Mouse (Mus musculus) neural tube, embryonic 13.5 days (tissue): Measurements from ENCODE around the gene Sh2d3c. TPM values are rescaled to one million over a fixed set of nuclear protein-coding genes. Genes with fewer than 3 reads are reported as not detected.
A peak's percentile ranks its signal among the peaks of the same experiment; 100 is the strongest.

Experiments used
- ATAC-seq: fragments of 200-750 bp; cut with Nextera tagmentation; 2 replicates; pipeline ENCODE4 v1.8.0; 2017; ENCODE audit warnings: low read depth, mild to moderate bottlenecking, moderate TSS enrichment, moderate library complexity
- H3K27ac ChIP-seq: fragments of 300-500 bp; sonication (generic); replicated peaks from 2 replicates; pipeline ENCODE4 v1.5.1; 2015; ENCODE audit warnings: moderate library complexity, mild to moderate bottlenecking, inconsistent platforms
- H3K27me3 ChIP-seq: fragments of 300-500 bp; sonication (generic); 2 replicates; pipeline ENCODE4 v1.6.1; 2015; ENCODE audit warnings: mild to moderate bottlenecking, inconsistent platforms
- H3K36me3 ChIP-seq: fragments of 300-500 bp; sonication (generic); 2 replicates; pipeline ENCODE4 v1.6.1; 2015; ENCODE audit warnings: mild to moderate bottlenecking, inconsistent platforms
- H3K4me1 ChIP-seq: fragments of 300-500 bp; sonication (generic); replicated peaks from 2 replicates; pipeline ENCODE4 v1.6.1; 2015; ENCODE audit warnings: inconsistent platforms
- H3K4me2 ChIP-seq: fragments of 300-500 bp; sonication (generic); 2 replicates; pipeline ENCODE4 v1.6.1; 2015; ENCODE audit warnings: inconsistent platforms, mild to moderate bottlenecking, moderate library complexity
- H3K4me3 ChIP-seq: fragments of 300-500 bp; sonication (generic); 2 replicates; pipeline ENCODE4 v1.5.1; 2015; ENCODE audit warnings: mild to moderate bottlenecking, inconsistent platforms
- H3K9ac ChIP-seq: fragments of 300-500 bp; sonication (generic); 2 replicates; pipeline ENCODE4 v1.6.1; 2015; ENCODE audit warnings: moderate library complexity, mild to moderate bottlenecking, inconsistent platforms
- H3K9me3 ChIP-seq: fragments of 300-500 bp; sonication (generic); 2 replicates; pipeline ENCODE4 v1.6.1; 2016; ENCODE audit warnings: inconsistent platforms
- WGBS: fragments of 180-500 bp; shearing (Covaris S2); methylation state at CpG from one replicate; pipeline ENCODE4 v1.1.7; 2015; 5-methylcytosine and 5-hydroxymethylcytosine counted together
- polyA plus RNA-seq: library from polyadenylated mRNA; unstranded; fragments of >200 nt; fragmentation: Nextera tagmentation; extraction: Ambion mirVana; gene quantifications from 2 replicates; pipeline ENCODE4 v1.2.1, GENCODE M21; 2015

Gene Sh2d3c
- polyA plus RNA-seq, 1 experiment from 2014 or later: 51.4 TPM

GRCm38 (mm10) chr2:32684681-32685428 lies 36.0 kb upstream of the Sh2d3c start:
- 92% methylated on average over 15 of the region's 15 CpGs for WGBS
- no peak for ATAC-seq
- Histone ChIP-seq H3K9ac (no peak overlapping the region), H3K27ac (no peak overlapping the region; the same call in 1 of the 2 replicates), H3K9me3 (no peaks in the 10 kb centered on the region), H3K4me3 (no peak overlapping the region), H3K4me2 (no peak overlapping the region), H3K27me3 (no peaks in the 10 kb centered on the region), H3K36me3 (peaks cover 57% of the 10 kb centered on the region), H3K4me1 (peaks cover 16% of the 10 kb centered on the region)

GRCm38 (mm10) chr2:32685807-32686206 lies 35.0 kb upstream of the Sh2d3c start:
- no peak for ATAC-seq
- no peak overlapping the region for H3K27ac ChIP-seq
- peaks cover 6% of the 10 kb centered on the region for H3K4me1 ChIP-seq
- no peak overlapping the region for H3K4me2 ChIP-seq
- no peak overlapping the region for H3K4me3 ChIP-seq
- WGBS: 93% methylated on average over 3 of the region's 3 CpGs
- H3K36me3 ChIP-seq: peaks cover 57% of the 10 kb centered on the region
- no peak overlapping the region for H3K9ac ChIP-seq
- H3K27me3 ChIP-seq: no peaks in the 10 kb centered on the region
- H3K9me3 ChIP-seq: no peaks in the 10 kb centered on the region

GRCm38 (mm10) chr2:32686640-32687039 lies 34.2 kb upstream of the Sh2d3c start:
- H3K4me3 ChIP-seq: no peak overlapping the region
- no peak overlapping the region for H3K9ac ChIP-seq
- H3K4me2 ChIP-seq: no peak overlapping the region
- H3K36me3 ChIP-seq: peaks cover 57% of the 10 kb centered on the region
- no peak overlapping the region for H3K27ac ChIP-seq
- no peaks in the 10 kb centered on the region for H3K9me3 ChIP-seq
- H3K27me3 ChIP-seq: no peaks in the 10 kb centered on the region
- peaks cover 5% of the 10 kb centered on the region for H3K4me1 ChIP-seq
- 92% methylated on average over 6 of the region's 6 CpGs for WGBS
- ATAC-seq: no peak

- Histone ChIP-seq H3K9ac (no peak overlapping the region), H3K27me3 (no peaks in the 10 kb centered on the region), H3K4me1 (peaks cover 2% of the 10 kb centered on the region), H3K4me2 (no peak overlapping the region), H3K4me3 (no peak overlapping the region), H3K27ac (no peak overlapping the region), H3K9me3 (no peaks in the 10 kb centered on the region), H3K36me3 (peaks cover 50% of the 10 kb centered on the region)
- no peak for ATAC-seq
- 93% methylated on average over 8 of the region's 8 CpGs for WGBS
Observed at GRCm38 (mm10) chr2:32687562-32687961, 33.3 kb upstream of the Sh2d3c start.

GRCm38 (mm10) chr2:32689420-32689819 lies 31.4 kb upstream of the Sh2d3c start:
- ATAC-seq: no peak
- H3K36me3 ChIP-seq: peaks cover 31% of the 10 kb centered on the region
- H3K27ac ChIP-seq: 0 out of 2 replicates have a peak overlapping the region, but pooled peaks have one; percentile 40
- H3K27me3 ChIP-seq: no peaks in the 10 kb centered on the region
- H3K9me3 ChIP-seq: no peaks in the 10 kb centered on the region
- peaks cover 15% of the 10 kb centered on the region for H3K4me1 ChIP-seq
- H3K4me2 ChIP-seq: no peak overlapping the region
- H3K4me3 ChIP-seq: no peak overlapping the region
- WGBS: 25% methylated on average over 5 of the region's 5 CpGs
- no peak overlapping the region for H3K9ac ChIP-seq

GRCm38 (mm10) chr2:32691041-32691440 lies 29.8 kb upstream of the Sh2d3c start:
- Histone ChIP-seq H3K27me3 (no peaks in the 10 kb centered on the region), H3K4me3 (no peak overlapping the region), H3K9me3 (no peaks in the 10 kb centered on the region), H3K4me1 (peaks cover 18% of the 10 kb centered on the region), H3K9ac (peak overlapping the region; percentile 38; the same call in 1 of the 2 replicates), H3K36me3 (peaks cover 15% of the 10 kb centered on the region), H3K27ac (no peak overlapping the region), H3K4me2 (no peak overlapping the region)
- WGBS: 90% methylated on average over 11 of the region's 11 CpGs
- no peak for ATAC-seq

- whole genome bisulfite sequencing: 94% methylated on average over 14 of the region's 14 CpGs
- peak overlapping the region; percentile 84; the same call in 1 of the 2 replicates for H3K4me2 ChIP-seq
- no peak for ATAC-seq
Observed at GRCm38 (mm10) chr2:32692496-32692895, 28.4 kb upstream of the Sh2d3c start.

GRCm38 (mm10) chr2:32693282-32693681 lies 27.6 kb upstream of the Sh2d3c start:
- peak overlapping the region; percentile 86 for H3K27ac ChIP-seq
- WGBS: 13% methylated on average over 7 of the region's 7 CpGs
- H3K36me3 ChIP-seq: no peaks in the 10 kb centered on the region
- ATAC-seq: no peak; the same call in 1 of the 2 replicates
- peak overlapping the region; percentile 72 for H3K4me3 ChIP-seq
- H3K4me2 ChIP-seq: peak overlapping the region; percentile 84
- H3K9ac ChIP-seq: peak overlapping the region; percentile 84
- peaks cover 18% of the 10 kb centered on the region for H3K4me1 ChIP-seq
- H3K27me3 ChIP-seq: no peaks in the 10 kb centered on the region
- H3K9me3 ChIP-seq: no peaks in the 10 kb centered on the region

More at GRCm38 (mm10) chr2:32692496-32692895, 28.4 kb upstream of the Sh2d3c start:
- Histone ChIP-seq H3K4me1 (peaks cover 18% of the 10 kb centered on the region), H3K36me3 (peaks cover 2% of the 10 kb centered on the region; the same call in 1 of the 2 replicates), H3K27me3 (no peaks in the 10 kb centered on the region), H3K4me3 (no peak overlapping the region), H3K9ac (no peak overlapping the region), H3K9me3 (no peaks in the 10 kb centered on the region), H3K27ac (no peak overlapping the region)

GRCm38 (mm10) chr2:32693823-32694411 lies 26.9 kb upstream of the Sh2d3c start:
- H3K27ac ChIP-seq: peak overlapping the region; percentile 86
- no peaks in the 10 kb centered on the region for H3K9me3 ChIP-seq
- H3K36me3 ChIP-seq: no peaks in the 10 kb centered on the region
- under 1% methylated on average over 50 of the region's 51 CpGs for WGBS
- ATAC-seq: peak; percentile 98
- peak overlapping the region; percentile 84 for H3K9ac ChIP-seq
- H3K4me2 ChIP-seq: peak overlapping the region; percentile 84
- H3K4me3 ChIP-seq: peak overlapping the region; percentile 72
- H3K27me3 ChIP-seq: no peaks in the 10 kb centered on the region
- peaks cover 18% of the 10 kb centered on the region for H3K4me1 ChIP-seq

- Histone ChIP-seq H3K27ac (peak overlapping the region; percentile 68; the same call in 1 of the 2 replicates), H3K9me3 (no peaks in the 10 kb centered on the region), H3K4me3 (peak overlapping the region; percentile 72), H3K9ac (peak overlapping the region; percentile 66), H3K36me3 (no peaks in the 10 kb centered on the region), H3K4me2 (peak overlapping the region; percentile 84), H3K27me3 (no peaks in the 10 kb centered on the region), H3K4me1 (peaks cover 18% of the 10 kb centered on the region)
- no peak for ATAC-seq
- 85% methylated on average over 12 of the region's 12 CpGs for WGBS
Observed at GRCm38 (mm10) chr2:32694691-32695090, 26.2 kb upstream of the Sh2d3c start.

- 83% methylated on average over 6 of the region's 6 CpGs for WGBS
- Histone ChIP-seq H3K27me3 (no peaks in the 10 kb centered on the region), H3K36me3 (peaks cover 32% of the 10 kb centered on the region), H3K4me2 (no peak overlapping the region), H3K4me3 (no peak overlapping the region), H3K9ac (no peak overlapping the region), H3K27ac (no peak overlapping the region), H3K9me3 (no peaks in the 10 kb centered on the region), H3K4me1 (no peaks in the 10 kb centered on the region)
- ATAC-seq: no peak
Observed at GRCm38 (mm10) chr2:32699680-32700079, 21.2 kb upstream of the Sh2d3c start.

GRCm38 (mm10) chr2:32700966-32701743 lies 19.7 kb upstream of the Sh2d3c start:
- H3K4me1 ChIP-seq: no peaks in the 10 kb centered on the region
- H3K9me3 ChIP-seq: no peaks in the 10 kb centered on the region
- H3K4me2 ChIP-seq: no peak overlapping the region
- H3K27ac ChIP-seq: no peak overlapping the region
- H3K9ac ChIP-seq: no peak overlapping the region
- peaks cover 47% of the 10 kb centered on the region for H3K36me3 ChIP-seq
- no peaks in the 10 kb centered on the region for H3K27me3 ChIP-seq
- ATAC-seq: no peak
- H3K4me3 ChIP-seq: no peak overlapping the region
- WGBS: 89% methylated on average over 14 of the region's 14 CpGs
